Mouse (Mus musculus) heart, postnatal 0 days (tissue): Measurements from ENCODE around the gene Med13l. TPM values are rescaled to one million over a fixed set of nuclear protein-coding genes. Genes with fewer than 3 reads are reported as not detected.
A peak's percentile ranks its signal among the peaks of the same experiment; 100 is the strongest.

Experiments
- ATAC-seq: fragments of 200-750 bp; cut with Nextera tagmentation; 2 replicates; pipeline ENCODE4 v1.8.0; 2017; ENCODE audit warnings: low read depth, moderate number of reproducible peaks, moderate library complexity; ENCODE audit not compliant: insufficient read depth
- DNase-seq: peaks from one replicate; pipeline ENCODE4 v3.0.0-alpha.2; 2016; ENCODE audit warnings: low spot score
- H3K27ac ChIP-seq: fragments of 300-500 bp; sonication (generic); 2 replicates; pipeline ENCODE4 v1.5.1; 2014; ENCODE audit warnings: low read depth, mild to moderate bottlenecking
- H3K27me3 ChIP-seq: fragments of 300-500 bp; sonication (generic); 2 replicates; pipeline ENCODE4 v1.6.1; 2014; ENCODE audit warnings: low read length, mixed read lengths; ENCODE audit not compliant: control insufficient read depth, insufficient read depth
- H3K36me3 ChIP-seq: fragments of 300-500 bp; sonication (generic); replicated peaks from 2 replicates; pipeline ENCODE4 v1.6.1; 2014; ENCODE audit warnings: low read length, mixed read lengths; ENCODE audit not compliant: control insufficient read depth, insufficient read depth
- H3K4me1 ChIP-seq: fragments of 300-500 bp; sonication (generic); 2 replicates; pipeline ENCODE4 v1.6.1; 2014; ENCODE audit warnings: antibody characterized with exemption; ENCODE audit not compliant: control insufficient read depth, insufficient read depth
- H3K4me2 ChIP-seq: fragments of 300-500 bp; sonication (generic); 2 replicates; pipeline ENCODE4 v1.6.1; 2014; ENCODE audit warnings: low read depth, mild to moderate bottlenecking, low read length, moderate library complexity
- H3K4me3 ChIP-seq: fragments of 300-500 bp; sonication (generic); 2 replicates; pipeline ENCODE4 v1.5.1; 2014; ENCODE audit warnings: low read depth, low read length
- H3K9ac ChIP-seq: fragments of 300-500 bp; sonication (generic); replicated peaks from 2 replicates; pipeline ENCODE4 v1.6.1; 2014; ENCODE audit warnings: low read depth, low read length, mixed read lengths
- H3K9me3 ChIP-seq: fragments of 300-500 bp; sonication (generic); replicated peaks from 2 replicates; pipeline ENCODE4 v1.6.1; 2016; ENCODE audit warnings: low read length; ENCODE audit not compliant: control insufficient read depth
- CTCF ChIP-seq: IDR thresholded peaks from 2 replicates; pipeline ENCODE4 v1.5.1; 2016; ENCODE audit warnings: antibody characterized with exemption, control low read depth, low read depth
- EP300 ChIP-seq: IDR thresholded peaks from 2 replicates; pipeline ENCODE4 v1.6.1; 2016; ENCODE audit warnings: antibody characterized with exemption, low read depth
- WGBS: fragments of 180-500 bp; shearing (Covaris S2); extraction: QIAGEN DNeasy Blood & Tissue Kit; methylation state at CpG from one replicate; pipeline ENCODE4 v1.1.7; 2014; 5-methylcytosine and 5-hydroxymethylcytosine counted together
- polyA plus RNA-seq: library from polyadenylated mRNA; unstranded; fragments of >200 nt; fragmentation: Nextera tagmentation; extraction: Ambion mirVana; gene quantifications from 2 replicates; pipeline ENCODE4 v1.2.1, GENCODE M21; 2015
- total RNA-seq: library from RNA; depleted of rRNA; stranded (reverse); fragments of >200 nt; gene quantifications from 2 replicates; pipeline ENCODE4 v1.2.3, GENCODE M21; 2014; ENCODE audit warnings: low replicate concordance

The Med13l gene
- total and polyA plus RNA-seq, 2 experiments from 2014 or later: 5.2 to 11.4 TPM

DNA sequence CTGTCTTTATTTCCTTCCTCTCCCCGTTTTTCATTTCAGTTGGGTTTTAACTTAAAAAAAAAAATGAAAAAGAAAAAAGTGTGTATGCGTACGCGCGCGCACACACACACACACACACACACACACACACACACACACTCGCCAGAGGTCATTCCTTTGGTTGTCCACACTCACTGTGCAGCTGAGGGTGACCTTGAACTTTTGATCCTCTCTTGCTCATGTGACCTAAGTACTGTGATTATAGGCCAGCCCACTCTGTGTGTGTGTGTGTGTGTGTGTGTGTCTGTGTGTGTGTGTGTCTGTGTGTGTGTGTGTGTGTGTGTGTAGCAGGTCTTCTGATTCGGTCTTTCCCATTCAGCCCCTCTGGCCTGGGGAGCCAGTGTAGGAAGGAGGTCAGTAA lies 84.0 kb downstream of the Med13l start:
- TF ChIP-seq EP300 (no peak), CTCF (no peak)
- ATAC-seq: no peak
- no peak overlapping the region for H3K9ac ChIP-seq

DNA sequence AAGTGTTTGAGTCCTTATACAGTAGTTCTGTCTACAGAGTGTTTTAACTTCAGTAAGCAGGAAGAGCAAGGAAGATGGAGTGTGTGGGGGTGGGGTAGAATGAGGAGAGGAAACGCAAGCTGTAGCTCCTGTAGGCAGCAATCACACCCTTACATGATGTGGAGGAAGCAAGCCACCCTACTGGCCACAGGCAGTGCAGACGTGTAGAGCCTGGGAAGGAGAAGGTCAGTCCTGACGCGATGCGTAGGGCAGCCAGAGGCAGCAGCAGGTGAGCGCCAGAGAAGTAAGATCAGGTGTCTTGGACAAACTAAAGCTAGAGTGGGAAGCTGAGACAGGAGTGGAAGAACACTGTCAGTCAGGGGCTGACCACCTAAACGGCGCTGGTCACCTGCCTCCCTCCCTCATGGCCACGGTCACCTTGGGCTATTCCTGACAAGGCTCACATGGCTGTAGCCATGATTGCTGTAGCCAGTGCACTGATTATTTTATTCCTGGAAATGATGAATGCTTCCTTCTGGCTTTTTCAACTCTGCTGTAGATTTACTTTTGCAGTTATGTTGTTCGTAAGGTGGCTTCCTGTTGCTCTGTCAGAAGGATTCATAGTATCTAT lies 84.8 kb downstream of the Med13l start:
- no peak overlapping the region for H3K9ac ChIP-seq
- H3K36me3 ChIP-seq: no peaks in the 10 kb centered on the region
- WGBS: 62% methylated on average over 10 of the region's 10 CpGs
- H3K27me3 ChIP-seq: no peaks in the 10 kb centered on the region
- H3K9me3 ChIP-seq: no peaks in the 10 kb centered on the region
- H3K4me3 ChIP-seq: no peak overlapping the region
- peaks cover 38% of the 10 kb centered on the region for H3K4me1 ChIP-seq
- TF ChIP-seq CTCF (no peak), EP300 (no peak)
- DNase-seq (peak; percentile 69), ATAC-seq (peak; percentile 86)
- H3K4me2 ChIP-seq: no peak overlapping the region
- peak overlapping the region; percentile 58 for H3K27ac ChIP-seq

More for the DNA sequence above, 84.0 kb downstream of the Med13l start:
- no peaks in the 10 kb centered on the region for H3K36me3 ChIP-seq
- H3K27me3 ChIP-seq: no peaks in the 10 kb centered on the region
- 83% methylated on average over 8 of the region's 8 CpGs for WGBS
- H3K4me1 ChIP-seq: peaks cover 43% of the 10 kb centered on the region
- no peak overlapping the region for H3K4me2 ChIP-seq
- no peak overlapping the region for H3K27ac ChIP-seq
- DNase-seq: no peak
- no peaks in the 10 kb centered on the region for H3K9me3 ChIP-seq
- no peak overlapping the region for H3K4me3 ChIP-seq

DNA sequence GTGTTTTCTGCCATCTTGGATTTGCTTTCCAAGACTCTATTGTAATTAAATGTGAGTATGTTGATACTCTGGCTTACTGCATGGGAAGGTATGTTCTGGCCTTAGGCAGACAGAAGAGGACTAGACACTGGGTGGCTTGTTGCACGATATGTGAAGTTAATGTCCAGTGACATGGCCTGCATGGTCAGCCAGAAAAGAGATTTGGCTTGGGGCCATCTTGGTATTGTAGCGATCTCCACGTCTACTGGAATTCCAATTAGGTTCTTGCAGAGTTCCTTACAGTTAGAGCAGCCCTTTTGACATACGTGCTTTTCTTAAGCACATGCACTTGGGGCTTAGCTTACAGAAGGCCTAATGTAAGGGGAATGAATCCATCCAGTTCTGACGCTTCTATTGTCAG lies 86.4 kb downstream of the Med13l start:
- H3K27me3 ChIP-seq: no peaks in the 10 kb centered on the region
- no peak overlapping the region for H3K4me3 ChIP-seq
- H3K36me3 ChIP-seq: no peaks in the 10 kb centered on the region
- peaks cover 48% of the 10 kb centered on the region for H3K4me1 ChIP-seq
- WGBS: 72% methylated on average over 5 of the region's 5 CpGs
- no peak overlapping the region for H3K4me2 ChIP-seq
- H3K9me3 ChIP-seq: no peaks in the 10 kb centered on the region
- H3K9ac ChIP-seq: no peak overlapping the region
- ATAC-seq: no peak
- no peak overlapping the region for H3K27ac ChIP-seq
- DNase-seq: no peak
- TF ChIP-seq CTCF (no peak), EP300 (no peak)

DNA sequence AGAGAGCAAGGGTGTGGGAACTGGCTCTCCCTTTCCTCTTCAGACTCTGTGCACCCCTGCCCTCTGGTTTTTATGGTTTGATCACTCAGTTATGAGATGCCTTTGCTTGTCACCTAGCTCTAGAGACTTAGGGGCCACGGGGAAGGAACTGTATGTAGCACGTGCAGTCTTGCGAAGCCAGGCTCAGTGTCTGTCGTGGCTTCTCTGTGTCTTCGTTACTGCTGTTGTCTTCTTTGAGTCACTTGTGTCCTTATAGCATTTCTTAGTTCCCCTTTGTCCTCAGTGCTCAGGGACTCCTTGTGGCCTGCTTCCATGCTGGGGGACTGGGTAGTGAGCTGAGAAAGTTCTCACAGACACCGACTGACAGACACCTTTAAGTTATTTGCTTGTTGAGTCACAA lies 86.9 kb downstream of the Med13l start:
- H3K4me3 ChIP-seq: no peak overlapping the region
- H3K27me3 ChIP-seq: no peaks in the 10 kb centered on the region
- DNase-seq (no peak), ATAC-seq (no peak)
- H3K9me3 ChIP-seq: no peaks in the 10 kb centered on the region
- no peak overlapping the region for H3K9ac ChIP-seq
- 71% methylated on average over 6 of the region's 6 CpGs for WGBS
- no peak overlapping the region for H3K27ac ChIP-seq
- no peak overlapping the region for H3K4me2 ChIP-seq
- TF ChIP-seq CTCF: no peak
- no peak for TF ChIP-seq EP300
- no peaks in the 10 kb centered on the region for H3K36me3 ChIP-seq
- H3K4me1 ChIP-seq: peaks cover 46% of the 10 kb centered on the region

DNA sequence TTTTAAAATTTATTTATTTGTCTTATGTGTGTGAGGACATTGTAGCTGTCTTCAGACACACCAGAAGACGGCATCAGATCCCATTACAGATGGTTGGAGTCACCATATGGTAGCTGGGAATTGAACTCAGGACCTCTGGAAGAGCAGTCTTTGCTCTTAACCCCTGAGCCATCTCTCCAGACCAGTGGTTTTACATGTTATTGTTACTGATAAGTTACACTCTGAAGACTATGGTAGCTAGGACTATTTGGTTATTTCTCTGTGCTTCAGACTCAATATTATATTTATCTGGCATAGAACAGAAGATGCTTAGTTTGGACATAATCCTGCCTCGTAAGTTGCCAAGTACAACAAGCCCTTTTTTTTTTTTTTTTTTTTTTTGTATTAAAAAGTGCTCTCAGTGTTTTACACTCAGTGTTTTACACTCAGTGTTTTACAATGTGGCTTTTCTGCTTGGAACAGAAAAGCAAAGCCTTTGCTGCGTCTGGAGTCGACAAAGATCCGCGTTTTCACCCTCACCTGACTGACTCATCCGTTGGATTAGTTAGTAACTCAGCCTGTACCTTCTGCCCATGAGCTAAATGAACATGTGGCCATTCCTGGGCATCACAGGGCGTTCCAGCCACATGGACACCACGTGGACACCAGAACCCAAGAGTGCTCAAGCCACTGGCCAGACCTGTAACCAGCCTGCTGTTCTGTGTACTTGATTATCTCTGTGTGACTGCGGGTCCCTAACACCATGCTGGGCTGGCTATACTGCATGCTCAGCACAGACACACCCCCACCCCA lies 88.9 kb downstream of the Med13l start:
- no peak for TF ChIP-seq EP300
- TF ChIP-seq CTCF: no peak
- Histone ChIP-seq H3K4me1 (peaks cover 31% of the 10 kb centered on the region), H3K4me3 (no peak overlapping the region), H3K9me3 (no peaks in the 10 kb centered on the region), H3K9ac (no peak overlapping the region), H3K36me3 (no peaks in the 10 kb centered on the region), H3K27me3 (no peaks in the 10 kb centered on the region), H3K27ac (no peak overlapping the region), H3K4me2 (no peak overlapping the region)
- no peak for DNase-seq
- WGBS: 77% methylated on average over 10 of the region's 10 CpGs
- no peak for ATAC-seq
